Mouse (Mus musculus): ENCODE measurements around the gene Scarf1.

DNA sequence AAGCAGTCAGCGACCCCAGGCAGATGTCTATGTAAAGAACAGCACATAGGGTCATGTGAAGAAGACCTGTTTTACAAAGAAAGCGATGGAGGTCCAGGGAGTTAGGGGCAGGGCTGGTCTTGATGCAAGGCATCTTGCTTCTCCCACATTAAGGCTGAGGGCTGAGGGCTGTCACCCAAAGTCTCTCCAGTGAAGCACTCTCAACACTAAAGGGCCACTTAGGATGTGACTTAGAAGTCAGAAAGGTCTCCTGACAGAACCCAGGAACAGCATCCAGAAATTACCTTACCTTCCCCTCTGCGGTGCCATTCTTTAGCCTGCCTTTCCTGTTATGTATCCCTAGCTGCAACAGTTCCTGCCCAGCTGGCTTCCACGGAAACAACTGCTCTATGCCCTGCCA is 8.3 kb downstream of the Scarf1 start:
- TF ChIP-seq BHLHE40 (IDR thresholded peaks at IDR 0.05; ENCODE audit: low read depth, low read length) = no peak
- TF ChIP-seq MXI1 (IDR thresholded peaks at IDR 0.05; ENCODE audit: low read depth, low read length) = no peak
- TF ChIP-seq TCF12 (IDR thresholded peaks at IDR 0.05; ENCODE audit: low read depth, low read length) = no peak
- TF ChIP-seq CTCF (conservative IDR thresholded peaks at IDR 0.05 in 1 of 2, IDR thresholded peaks at IDR 0.05 in 1 of 2; ENCODE audit: low read depth in 2 of 2, low read length in 2 of 2) = no peak
- no peak for TF ChIP-seq POLR2A (IDR thresholded peaks at IDR 0.05; ENCODE audit: low read depth, low read length)
- TF ChIP-seq CHD2 (IDR thresholded peaks at IDR 0.05; ENCODE audit: low read length) = no peak
- TF ChIP-seq ETS1 (conservative IDR thresholded peaks at IDR 0.05; ENCODE audit: low read depth, low read length) = no peak
- no peak for TF ChIP-seq ZKSCAN1 (IDR thresholded peaks at IDR 0.05; ENCODE audit: borderline replicate concordance, low read depth, low read length)
- TF ChIP-seq POLR2AphosphoS2 (IDR thresholded peaks at IDR 0.05; ENCODE audit: low read depth, low read length) = no peak
- TF ChIP-seq EP300 (IDR thresholded peaks at IDR 0.05; ENCODE audit: low read length) = no peak
- TF ChIP-seq USF1 (IDR thresholded peaks at IDR 0.05; ENCODE audit: low read depth, low read length) = no peak
- TF ChIP-seq E2F4 (IDR thresholded peaks at IDR 0.05; ENCODE audit: insufficient replicate concordance, low read depth, low read length) = no peak
- no peak for TF ChIP-seq RCOR1 (conservative IDR thresholded peaks at IDR 0.05; ENCODE audit: low read depth, low read length)

Measured in CH12.LX (cell line).